Mouse (Mus musculus) liver, adult 2 months (tissue): ENCODE results near the gene Dpf3.

Experiments
- CTCF ChIP-seq: fragments of 200-500 bp; IDR thresholded peaks from 2 replicates; pipeline ENCODE4 v1.5.1; 2011; ENCODE audit warnings: low read depth, low read length, control low read depth
- POLR2A ChIP-seq: fragments of 200-500 bp; IDR thresholded peaks from 2 replicates; pipeline ENCODE4 v1.6.1; 2011; ENCODE audit warnings: low read length, control low read depth; ENCODE audit not compliant: insufficient read depth; ENCODE audit errors: extremely low read depth

GRCm38 (mm10) chr12:83380016-83380415, 107.5 kb downstream of the Dpf3 start:
- TF ChIP-seq POLR2A (no peak), CTCF (no peak)
